Mouse (Mus musculus) hindbrain, embryonic 13.5 days (tissue): ENCODE results near the gene Scrn3. TPM values are rescaled to one million over a fixed set of nuclear protein-coding genes. Genes with fewer than 3 reads are reported as not detected.
A peak's percentile ranks its signal among the peaks of the same experiment; 100 is the strongest.

ENCODE experiments used
- ATAC-seq: fragments of 200-750 bp; cut with Nextera tagmentation; 2 replicates; pipeline ENCODE4 v1.8.0; 2017; ENCODE audit warnings: moderate TSS enrichment; ENCODE audit not compliant: low FRiP score
- H3K27ac ChIP-seq: fragments of 300-500 bp; sonication (generic); 2 replicates; pipeline ENCODE4 v1.5.1; 2015; ENCODE audit warnings: inconsistent platforms, mild to moderate bottlenecking, moderate library complexity
- H3K27me3 ChIP-seq: fragments of 300-500 bp; sonication (generic); 2 replicates; pipeline ENCODE4 v1.6.1; 2015; ENCODE audit warnings: mild to moderate bottlenecking, inconsistent platforms
- H3K36me3 ChIP-seq: fragments of 300-500 bp; sonication (generic); 2 replicates; pipeline ENCODE4 v1.6.1; 2015; ENCODE audit warnings: mild to moderate bottlenecking, inconsistent platforms
- H3K4me1 ChIP-seq: fragments of 300-500 bp; sonication (generic); replicated peaks from 2 replicates; pipeline ENCODE4 v1.6.1; 2015; ENCODE audit warnings: inconsistent platforms
- H3K4me2 ChIP-seq: fragments of 300-500 bp; sonication (generic); 2 replicates; pipeline ENCODE4 v1.6.1; 2015; ENCODE audit warnings: inconsistent platforms, mild to moderate bottlenecking, moderate library complexity
- H3K4me3 ChIP-seq: fragments of 300-500 bp; sonication (generic); 2 replicates; pipeline ENCODE4 v1.5.1; 2015; ENCODE audit warnings: mild to moderate bottlenecking, inconsistent platforms
- H3K9ac ChIP-seq: fragments of 300-500 bp; sonication (generic); 2 replicates; pipeline ENCODE4 v1.6.1; 2015; ENCODE audit warnings: mild to moderate bottlenecking, inconsistent platforms
- H3K9me3 ChIP-seq: fragments of 300-500 bp; sonication (generic); 2 replicates; pipeline ENCODE4 v1.6.1; 2016; ENCODE audit warnings: inconsistent platforms
- WGBS: fragments of 180-500 bp; shearing (Covaris S2); methylation state at CpG from one replicate; pipeline ENCODE4 v1.1.7; 2015; 5-methylcytosine and 5-hydroxymethylcytosine counted together
- polyA plus RNA-seq: library from polyadenylated mRNA; unstranded; fragments of >200 nt; fragmentation: Nextera tagmentation; extraction: Ambion mirVana; gene quantifications from 2 replicates; pipeline ENCODE4 v1.2.1, GENCODE M21; 2015

Gene Scrn3
- polyA plus RNA-seq, 1 experiment from 2014 or later = 9.9 TPM

GRCm38 (mm10) chr2:73301979-73302378 is 10.4 kb upstream of the Scrn3 start:
- H3K9me3 ChIP-seq = no peaks in the 10 kb centered on the region
- no peak for ATAC-seq
- no peak overlapping the region for H3K9ac ChIP-seq
- H3K36me3 ChIP-seq = peaks cover 60% of the 10 kb centered on the region
- WGBS = 86% methylated on average over 1 of the region's 1 CpGs
- H3K4me1 ChIP-seq = no peaks in the 10 kb centered on the region
- H3K4me2 ChIP-seq = no peak overlapping the region
- H3K27me3 ChIP-seq = no peaks in the 10 kb centered on the region
- no peak overlapping the region for H3K4me3 ChIP-seq
- H3K27ac ChIP-seq = no peak overlapping the region

DNA sequence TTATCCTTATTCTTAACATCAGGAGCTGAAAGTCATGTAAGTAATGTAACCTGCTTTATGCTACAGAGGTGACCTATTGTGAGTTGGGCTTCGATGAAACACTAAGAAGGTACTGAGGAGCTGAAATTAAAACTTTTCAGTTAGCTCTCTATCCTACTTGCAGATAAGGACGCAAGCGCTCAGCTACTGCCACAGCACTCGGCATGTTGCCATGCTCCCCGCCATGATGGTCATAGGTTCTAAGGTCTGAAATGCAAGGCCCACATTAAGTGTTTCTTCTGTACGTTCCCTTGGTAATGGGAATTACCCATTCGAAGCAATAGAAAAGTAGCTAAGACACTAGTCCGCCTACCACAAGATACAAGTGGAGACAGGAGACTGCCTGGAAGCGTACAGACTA is 9.7 kb upstream of the Scrn3 start:
- Histone ChIP-seq H3K36me3 (peaks cover 62% of the 10 kb centered on the region), H3K27ac (no peak overlapping the region), H3K9ac (no peak overlapping the region), H3K9me3 (no peaks in the 10 kb centered on the region), H3K4me1 (no peaks in the 10 kb centered on the region), H3K4me2 (no peak overlapping the region), H3K27me3 (no peaks in the 10 kb centered on the region), H3K4me3 (no peak overlapping the region)
- 97% methylated on average over 9 of the region's 9 CpGs for WGBS
- no peak for ATAC-seq

GRCm38 (mm10) chr2:73304506-73304905 is 7.9 kb upstream of the Scrn3 start:
- no peak for ATAC-seq
- H3K9ac ChIP-seq = no peak overlapping the region
- WGBS = 93% methylated on average over 5 of the region's 5 CpGs
- no peak overlapping the region for H3K27ac ChIP-seq
- H3K36me3 ChIP-seq = peaks cover 75% of the 10 kb centered on the region
- H3K4me2 ChIP-seq = no peak overlapping the region
- no peak overlapping the region for H3K4me3 ChIP-seq
- H3K4me1 ChIP-seq = no peaks in the 10 kb centered on the region
- H3K27me3 ChIP-seq = no peaks in the 10 kb centered on the region
- H3K9me3 ChIP-seq = no peaks in the 10 kb centered on the region

- Histone ChIP-seq H3K27me3 (no peaks in the 10 kb centered on the region), H3K9me3 (no peaks in the 10 kb centered on the region), H3K4me3 (no peak overlapping the region), H3K4me2 (no peak overlapping the region), H3K27ac (no peak overlapping the region), H3K4me1 (peaks cover 3% of the 10 kb centered on the region; the same call in 1 of the 2 replicates), H3K9ac (no peak overlapping the region), H3K36me3 (peaks cover 76% of the 10 kb centered on the region)
- ATAC-seq = no peak
- 91% methylated on average over 7 of the region's 7 CpGs for WGBS
Measured at GRCm38 (mm10) chr2:73306006-73306405, 6.4 kb upstream of the Scrn3 start.

- peak overlapping the region; percentile 54 for H3K4me2 ChIP-seq
- peak overlapping the region; percentile 74 for H3K27ac ChIP-seq
- no peaks in the 10 kb centered on the region for H3K9me3 ChIP-seq
- WGBS = 46% methylated on average over 14 of the region's 14 CpGs
- peaks cover 18% of the 10 kb centered on the region for H3K36me3 ChIP-seq
- no peaks in the 10 kb centered on the region for H3K27me3 ChIP-seq
- H3K4me1 ChIP-seq = peaks cover 17% of the 10 kb centered on the region
- peak overlapping the region; percentile 88 for H3K4me3 ChIP-seq
- peak overlapping the region; percentile 74 for H3K9ac ChIP-seq
- ATAC-seq = peak; percentile 57
Measured at GRCm38 (mm10) chr2:73313117-73313501, 708 bp downstream of the Scrn3 start.

- Histone ChIP-seq H3K27ac (no peak overlapping the region), H3K4me3 (no peak overlapping the region), H3K27me3 (no peaks in the 10 kb centered on the region), H3K4me1 (peaks cover 17% of the 10 kb centered on the region), H3K9ac (no peak overlapping the region), H3K36me3 (peaks cover 10% of the 10 kb centered on the region), H3K9me3 (no peaks in the 10 kb centered on the region), H3K4me2 (no peak overlapping the region)
- no peak for ATAC-seq
- 95% methylated on average over 3 of the region's 3 CpGs for WGBS
Measured at GRCm38 (mm10) chr2:73314311-73314710, 1.9 kb downstream of the Scrn3 start.

DNA sequence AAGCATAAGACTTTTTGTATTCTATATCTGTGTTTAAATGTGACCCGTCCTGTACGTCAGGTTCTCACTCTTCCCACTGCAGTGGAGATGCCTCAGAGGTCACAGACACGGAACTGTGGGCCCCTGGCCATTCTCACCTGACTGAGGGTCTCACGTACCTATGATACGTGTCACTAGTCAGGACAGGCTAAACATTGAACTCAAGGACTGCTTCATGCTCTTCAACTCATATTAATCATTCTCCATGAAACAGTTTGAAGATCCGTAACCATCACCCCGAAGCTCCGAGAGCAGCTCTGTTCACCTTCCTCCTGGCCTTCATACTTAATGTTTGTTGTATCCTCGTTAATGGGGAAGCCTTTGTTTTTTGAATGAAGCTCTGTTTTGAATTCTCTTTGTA is 5.0 kb downstream of the Scrn3 start:
- Histone ChIP-seq H3K27ac (no peak overlapping the region), H3K9me3 (no peaks in the 10 kb centered on the region), H3K4me1 (peaks cover 4% of the 10 kb centered on the region), H3K4me2 (no peak overlapping the region), H3K4me3 (no peak overlapping the region), H3K36me3 (peaks cover 3% of the 10 kb centered on the region), H3K9ac (no peak overlapping the region), H3K27me3 (no peaks in the 10 kb centered on the region)
- 92% methylated on average over 9 of the region's 9 CpGs for WGBS
- ATAC-seq = no peak

DNA sequence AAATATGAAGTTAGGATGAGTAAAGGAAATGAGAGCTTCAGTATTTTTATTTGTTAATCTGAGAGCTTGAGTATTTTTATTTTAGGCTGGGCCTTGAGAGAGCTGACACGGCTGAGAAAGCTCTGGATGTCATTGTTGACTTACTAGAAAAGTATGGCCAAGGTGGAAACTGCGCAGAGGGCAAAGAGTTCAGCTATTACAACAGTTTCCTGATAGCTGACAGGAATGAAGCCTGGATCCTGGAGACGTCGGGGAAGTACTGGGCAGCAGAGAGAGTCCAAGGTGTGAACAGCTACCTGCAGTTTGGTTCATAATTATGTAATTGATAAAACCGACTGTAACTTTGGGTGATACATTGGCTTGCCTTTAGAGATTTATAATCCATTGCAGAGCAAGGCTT is 6.8 kb downstream of the Scrn3 start:
- Histone ChIP-seq H3K27ac (no peak overlapping the region), H3K9ac (no peak overlapping the region), H3K4me2 (no peak overlapping the region), H3K9me3 (no peaks in the 10 kb centered on the region), H3K36me3 (peaks cover 3% of the 10 kb centered on the region), H3K27me3 (no peaks in the 10 kb centered on the region), H3K4me3 (no peak overlapping the region), H3K4me1 (no peaks in the 10 kb centered on the region)
- WGBS = 90% methylated on average over 5 of the region's 5 CpGs
- no peak for ATAC-seq

DNA sequence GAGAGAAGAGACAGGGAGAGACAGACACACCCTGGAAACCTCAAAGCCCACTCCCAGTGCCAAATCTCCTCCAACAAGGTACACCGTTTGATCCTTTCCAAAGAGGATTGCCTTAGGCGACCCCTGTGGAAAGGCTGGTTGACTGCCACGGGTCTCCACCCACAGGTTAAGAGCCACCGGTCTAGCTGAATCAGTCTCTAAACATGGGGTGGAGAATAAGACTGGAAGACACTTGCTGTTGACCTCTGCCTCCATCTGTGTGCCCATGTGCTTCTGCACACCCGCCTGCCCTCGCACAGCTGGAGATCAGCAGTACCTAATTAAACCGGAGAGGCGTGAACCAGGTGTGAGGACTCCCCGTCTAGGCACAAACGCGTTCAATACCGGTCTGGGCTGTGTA is 10.6 kb downstream of the Scrn3 start:
- Histone ChIP-seq H3K27me3 (no peaks in the 10 kb centered on the region), H3K4me3 (no peak overlapping the region), H3K4me2 (no peak overlapping the region), H3K27ac (no peak overlapping the region), H3K36me3 (peaks cover 3% of the 10 kb centered on the region; the same call in 1 of the 2 replicates), H3K9me3 (no peaks in the 10 kb centered on the region), H3K9ac (no peak overlapping the region), H3K4me1 (no peaks in the 10 kb centered on the region)
- no peak for ATAC-seq
- WGBS = 66% methylated on average over 12 of the region's 12 CpGs

GRCm38 (mm10) chr2:73325871-73326270 is 13.5 kb downstream of the Scrn3 start:
- no peaks in the 10 kb centered on the region for H3K4me1 ChIP-seq
- no peak overlapping the region for H3K4me3 ChIP-seq
- ATAC-seq = no peak
- H3K36me3 ChIP-seq = no peaks in the 10 kb centered on the region
- H3K4me2 ChIP-seq = no peak overlapping the region
- H3K27me3 ChIP-seq = no peaks in the 10 kb centered on the region
- 80% methylated on average over 5 of the region's 5 CpGs for WGBS
- H3K9ac ChIP-seq = no peak overlapping the region
- H3K27ac ChIP-seq = no peak overlapping the region
- H3K9me3 ChIP-seq = no peaks in the 10 kb centered on the region

- H3K36me3 ChIP-seq = no peaks in the 10 kb centered on the region
- no peak overlapping the region for H3K4me3 ChIP-seq
- H3K27ac ChIP-seq = no peak overlapping the region
- H3K4me2 ChIP-seq = no peak overlapping the region
- no peaks in the 10 kb centered on the region for H3K9me3 ChIP-seq
- no peaks in the 10 kb centered on the region for H3K27me3 ChIP-seq
- WGBS = 90% methylated on average over 3 of the region's 3 CpGs
- no peaks in the 10 kb centered on the region for H3K4me1 ChIP-seq
- no peak overlapping the region for H3K9ac ChIP-seq
- no peak for ATAC-seq
Measured at GRCm38 (mm10) chr2:73335949-73336348, 23.5 kb downstream of the Scrn3 start.

- no peak for ATAC-seq
- WGBS = 78% methylated on average over 8 of the region's 8 CpGs
- H3K36me3 ChIP-seq = no peaks in the 10 kb centered on the region
- no peaks in the 10 kb centered on the region for H3K27me3 ChIP-seq
- H3K27ac ChIP-seq = no peak overlapping the region
- H3K9ac ChIP-seq = no peak overlapping the region
- no peak overlapping the region for H3K4me3 ChIP-seq
- H3K4me2 ChIP-seq = no peak overlapping the region
- H3K4me1 ChIP-seq = no peaks in the 10 kb centered on the region
- no peaks in the 10 kb centered on the region for H3K9me3 ChIP-seq
Measured at GRCm38 (mm10) chr2:73338415-73338814, 26.0 kb downstream of the Scrn3 start.

DNA sequence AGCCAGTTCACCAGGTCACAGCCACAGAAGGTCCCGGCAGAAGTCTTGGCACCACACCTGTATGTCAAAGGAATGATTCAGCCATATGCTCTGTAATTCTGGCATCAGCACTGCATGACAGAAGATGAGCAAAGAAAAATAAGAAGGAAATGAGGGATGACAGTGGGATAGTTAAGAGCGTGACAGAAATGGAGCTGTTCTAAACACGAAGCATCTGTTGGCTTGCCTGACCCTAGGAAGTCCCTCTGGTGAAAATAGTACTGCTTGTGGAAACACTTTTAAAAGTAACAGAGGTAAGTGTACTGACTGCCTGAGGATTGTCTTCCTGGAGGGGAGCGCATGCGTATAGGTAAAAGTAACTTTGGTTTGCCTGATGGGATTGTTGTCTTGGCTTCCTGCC is 31.3 kb downstream of the Scrn3 start:
- Histone ChIP-seq H3K4me2 (no peak overlapping the region), H3K36me3 (no peaks in the 10 kb centered on the region), H3K4me3 (no peak overlapping the region), H3K4me1 (peaks cover 11% of the 10 kb centered on the region), H3K27me3 (no peaks in the 10 kb centered on the region), H3K9me3 (no peaks in the 10 kb centered on the region), H3K27ac (no peak overlapping the region), H3K9ac (no peak overlapping the region)
- ATAC-seq = no peak
- 93% methylated on average over 5 of the region's 5 CpGs for WGBS

GRCm38 (mm10) chr2:73345204-73345603 is 32.8 kb downstream of the Scrn3 start:
- Histone ChIP-seq H3K36me3 (no peaks in the 10 kb centered on the region), H3K9ac (no peak overlapping the region), H3K4me3 (no peak overlapping the region), H3K27ac (no peak overlapping the region), H3K9me3 (no peaks in the 10 kb centered on the region), H3K4me1 (peaks cover 11% of the 10 kb centered on the region), H3K4me2 (no peak overlapping the region), H3K27me3 (no peaks in the 10 kb centered on the region)
- ATAC-seq = no peak
- WGBS = 88% methylated on average over 4 of the region's 4 CpGs
